Mouse (Mus musculus) thymus, adult 2 months (tissue): Measurements from ENCODE around the gene Tnfsf10.

Experiments
- CTCF ChIP-seq: fragments of 200-500 bp; IDR thresholded peaks from 2 replicates; pipeline ENCODE4 v1.5.1; 2012; ENCODE audit warnings: mild to moderate bottlenecking, control low read depth, low read length, moderate library complexity, borderline replicate concordance; ENCODE audit not compliant: control insufficient read depth, poor library complexity, insufficient read depth; ENCODE audit errors: extremely low read depth
- POLR2A ChIP-seq: fragments of 200-500 bp; IDR thresholded peaks from 2 replicates; pipeline ENCODE4 v1.6.1; 2012; ENCODE audit warnings: mild to moderate bottlenecking, low read length, control low read depth, moderate library complexity; ENCODE audit not compliant: control insufficient read depth, poor library complexity, insufficient read depth; ENCODE audit errors: extremely low read depth

- TF ChIP-seq POLR2A (no peak), CTCF (no peak)
Measured at GRCm38 (mm10) chr3:27290285-27290684, 26.5 kb upstream of the Tnfsf10 start.
